Mouse (Mus musculus) left cerebral cortex, postnatal 25 days (tissue): ENCODE results near the gene Efemp2. TPM values are rescaled to one million over a fixed set of nuclear protein-coding genes. Genes with fewer than 3 reads are reported as not detected.
A peak's percentile ranks its signal among the peaks of the same experiment; 100 is the strongest.

Experiments used
- DNase-seq, 2 experiments: peaks; one replicate each; pipeline ENCODE4 v3.0.0; 2022; ENCODE audit warnings: low spot score in 2 of 2, mixed read lengths in 1 of 2
- intact Hi-C: fragments of 180-260 bp; cut with DNase I; formaldehyde crosslinking; loops from one replicate; pipeline ENCODE4 v1.15.1; 2025
- total RNA-seq, 2 experiments: library from RNA; stranded (reverse); gene quantifications; 2 replicates each; pipeline ENCODE4 v1.2.3; 2021

The Efemp2 gene
- 10 to 100 TPM; 15.2 to 16.4 TPM for total RNA-seq

DNA sequence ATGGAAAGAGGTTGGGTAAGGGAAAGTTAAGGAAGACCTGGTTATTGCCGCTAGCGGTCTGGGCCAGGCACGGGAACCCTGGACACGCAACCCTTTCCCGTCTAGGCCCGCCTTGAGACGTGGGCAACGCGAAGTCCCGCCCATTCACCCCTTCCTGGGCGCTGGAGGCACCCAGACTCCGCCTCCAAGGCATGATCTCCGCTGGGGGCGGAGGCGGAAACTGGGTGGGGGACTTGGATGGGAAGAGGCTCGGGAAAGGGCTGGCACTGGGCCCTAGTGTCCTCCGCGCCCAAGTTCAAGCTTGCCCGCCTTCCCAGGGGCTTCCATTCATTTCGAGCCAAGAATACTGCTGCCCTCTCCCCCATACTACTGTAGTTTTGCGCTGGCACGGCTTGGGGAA is at the start of gene Efemp2:
Efemp2 (plus strand) TSS at position 235 of the 400 bp plus-strand sequence.
- intact Hi-C loops = loop anchor here (2.0 kb wide), 1 partner anchor 15 kb away; the partner anchor contains the start of gene Mus81
- DNase-seq = peak; percentile 63 to 65

- DNase-seq = peak in 1 of 2 experiments; percentile 36
Measured at GRCm38 (mm10) chr19:5424092-5424781, 49.5 kb upstream of the Efemp2 start.

DNA sequence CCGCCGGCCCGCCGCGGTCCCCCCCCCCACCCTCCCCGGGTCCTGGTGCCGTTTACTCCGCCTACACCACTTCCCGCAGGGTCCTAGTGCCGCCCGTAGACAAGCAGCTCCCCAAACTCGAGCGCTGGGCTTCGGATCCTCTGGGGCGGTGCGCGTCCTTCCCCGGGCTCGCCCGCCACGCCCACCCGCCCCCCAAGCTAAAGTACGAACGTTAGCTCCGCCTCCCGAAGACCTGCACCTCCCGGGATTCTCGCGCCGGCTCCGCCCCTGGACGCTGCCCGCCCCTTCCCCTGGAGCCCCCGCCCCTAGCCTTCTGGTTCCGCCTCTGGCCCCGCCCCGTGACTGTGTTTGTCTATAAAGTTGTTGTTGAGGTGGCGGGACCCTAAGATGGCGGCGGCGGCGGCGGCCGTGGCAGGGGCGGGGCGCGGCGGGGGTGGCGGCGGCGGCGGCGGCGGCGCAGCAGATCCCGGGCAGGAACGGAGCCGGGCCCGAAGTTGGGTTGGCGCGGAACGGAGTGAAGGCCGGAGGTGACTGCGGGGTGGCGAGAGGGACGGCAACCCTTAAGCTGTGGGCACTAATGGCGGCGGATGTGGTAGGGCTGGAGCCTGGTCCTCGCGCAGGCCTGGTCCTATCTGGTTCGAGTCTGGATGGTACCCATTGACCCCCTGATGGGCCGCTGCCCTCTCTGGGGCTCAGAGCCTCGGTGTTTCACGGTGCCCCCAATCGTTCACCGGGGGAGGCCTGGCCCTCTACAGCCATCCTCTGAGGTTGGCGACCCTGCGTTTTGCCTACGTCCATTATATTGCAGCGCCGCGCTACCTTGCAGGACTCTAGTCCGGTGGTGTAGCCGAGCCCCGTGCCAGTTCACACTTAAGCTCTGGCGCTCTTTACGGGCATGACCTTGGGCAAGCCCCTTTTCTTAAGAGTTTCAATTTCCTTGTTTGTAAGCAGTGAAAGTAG is 48.7 kb upstream of the Efemp2 start, which contains the start of the genes Drap1 and AI837181:
Drap1 (minus strand) TSS at position 198 of the 960 bp plus-strand sequence.
AI837181 (plus strand) TSS at position 363 of the 960 bp plus-strand sequence.
- DNase-seq = peak; percentile 92 to 95
- intact Hi-C loops = loop anchor here (1.0 to 2.0 kb wide), 4 partner anchors 32 to 64 kb away; partner anchors contain the start of genes Ccdc85b, Eif1ad, Mus81 and Sart1

More at GRCm38 (mm10) chr19:5424092-5424781, 49.5 kb upstream of the Efemp2 start:
- intact Hi-C loops = loop anchor here (1.0 to 2.0 kb wide), 3 partner anchors 36 to 65 kb away; partner anchors contain the start of genes Eif1ad, Mus81 and Sart1

DNA sequence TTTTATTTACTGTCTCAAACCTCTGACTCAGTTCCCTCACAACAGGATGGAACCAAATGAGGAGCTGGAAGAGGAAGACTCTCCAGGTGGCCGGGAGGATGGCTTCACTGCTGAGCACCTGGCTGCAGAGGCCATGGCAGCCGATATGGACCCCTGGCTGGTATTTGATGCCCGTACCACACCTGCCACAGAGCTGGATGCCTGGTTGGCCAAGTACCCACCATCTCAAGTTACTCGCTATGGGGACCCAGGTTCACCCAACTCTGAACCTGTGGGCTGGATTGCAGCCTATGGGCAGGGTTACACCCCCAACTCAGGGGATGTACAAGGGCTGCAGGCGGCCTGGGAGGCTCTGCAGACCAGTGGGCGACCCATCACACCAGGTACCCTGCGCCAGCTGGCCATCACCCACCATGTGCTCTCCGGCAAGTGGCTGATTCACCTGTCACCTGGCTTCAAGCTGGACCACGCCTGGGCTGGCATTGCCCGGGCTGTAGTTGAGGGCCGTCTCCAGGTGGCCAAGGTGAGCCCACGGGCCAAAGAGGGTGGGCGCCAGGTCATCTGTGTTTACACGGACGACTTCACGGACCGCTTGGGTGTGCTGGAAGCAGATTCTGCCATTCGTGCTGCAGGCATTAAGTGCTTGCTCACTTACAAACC is 47.7 kb upstream of the Efemp2 start:
- no peak for DNase-seq
- intact Hi-C loops = loop anchor here (1.0 to 2.0 kb wide), 2 partner anchors 31 to 63 kb away; partner anchors contain the start of genes Ccdc85b and Mus81

- no peak for DNase-seq
- intact Hi-C loops = no loop called here
Measured at GRCm38 (mm10) chr19:5426640-5427290, 47.0 kb upstream of the Efemp2 start.

GRCm38 (mm10) chr19:5428083-5428482 is 45.7 kb upstream of the Efemp2 start:
- DNase-seq = no peak
- intact Hi-C loops = no loop called here

GRCm38 (mm10) chr19:5429219-5429618 is 44.5 kb upstream of the Efemp2 start:
- intact Hi-C loops = no loop called here
- DNase-seq = no peak

- peak in 1 of 2 experiments; percentile 32 for DNase-seq
- intact Hi-C loops = loop anchor here (10.0 kb wide), 1 partner anchor 155 kb away; no protein-coding TSS in a partner anchor
Measured at GRCm38 (mm10) chr19:5429806-5430205, 43.9 kb upstream of the Efemp2 start.

- DNase-seq = no peak
- intact Hi-C loops = loop anchor here (10.0 kb wide), 1 partner anchor 154 kb away; no protein-coding TSS in a partner anchor
Measured at GRCm38 (mm10) chr19:5430408-5430807, 43.3 kb upstream of the Efemp2 start.

GRCm38 (mm10) chr19:5431911-5432464 is 41.8 kb upstream of the Efemp2 start:
- intact Hi-C loops = loop anchor here (10.0 kb wide), 1 partner anchor 153 kb away; no protein-coding TSS in a partner anchor
- DNase-seq = no peak

DNA sequence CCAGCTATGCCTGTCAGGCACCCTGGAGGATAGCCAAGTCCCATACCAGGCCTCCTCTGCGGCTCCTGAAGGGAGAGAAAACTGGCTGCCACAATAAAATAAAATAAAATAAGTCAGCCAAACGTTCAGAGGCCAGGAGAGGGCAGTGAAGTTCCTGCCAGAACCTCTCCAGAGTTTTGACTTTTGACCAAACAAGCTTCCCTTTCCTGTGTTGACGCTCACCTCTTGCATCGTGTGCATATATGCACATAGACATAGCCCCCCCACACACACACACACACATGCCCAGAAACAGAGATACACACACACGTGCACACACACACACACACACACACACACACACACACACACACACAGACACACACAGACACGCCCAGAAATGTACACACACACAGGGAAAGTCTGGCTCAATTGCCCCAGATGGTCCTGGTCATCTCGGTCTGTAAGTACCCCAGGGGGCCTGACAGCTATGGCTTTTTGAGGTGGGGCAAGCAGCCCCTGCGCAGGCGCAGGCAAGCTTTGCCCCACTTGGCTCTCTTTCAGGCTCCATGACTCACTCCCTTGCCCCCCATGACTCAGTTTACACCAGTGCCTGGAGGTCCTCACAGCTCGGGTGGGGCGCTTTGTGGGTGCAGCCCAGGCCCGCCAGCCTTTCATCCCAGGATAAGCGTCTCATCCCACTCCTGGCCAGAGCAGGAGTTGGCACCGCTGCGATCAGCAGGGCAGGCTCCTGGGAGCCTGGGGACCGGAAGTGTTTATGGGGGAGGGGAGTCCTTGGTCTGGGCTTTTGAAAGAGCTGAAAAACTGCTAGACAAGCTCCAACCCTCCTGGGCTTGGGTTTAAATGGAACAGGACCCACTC is 40.5 kb upstream of the Efemp2 start:
- intact Hi-C loops = loop anchor here (10.0 kb wide), 1 partner anchor 152 kb away; no protein-coding TSS in a partner anchor
- DNase-seq = no peak

- intact Hi-C loops = loop anchor here (10.0 kb wide), 1 partner anchor 151 kb away; no protein-coding TSS in a partner anchor
- DNase-seq = no peak
Measured at GRCm38 (mm10) chr19:5433951-5434350, 39.8 kb upstream of the Efemp2 start.

DNA sequence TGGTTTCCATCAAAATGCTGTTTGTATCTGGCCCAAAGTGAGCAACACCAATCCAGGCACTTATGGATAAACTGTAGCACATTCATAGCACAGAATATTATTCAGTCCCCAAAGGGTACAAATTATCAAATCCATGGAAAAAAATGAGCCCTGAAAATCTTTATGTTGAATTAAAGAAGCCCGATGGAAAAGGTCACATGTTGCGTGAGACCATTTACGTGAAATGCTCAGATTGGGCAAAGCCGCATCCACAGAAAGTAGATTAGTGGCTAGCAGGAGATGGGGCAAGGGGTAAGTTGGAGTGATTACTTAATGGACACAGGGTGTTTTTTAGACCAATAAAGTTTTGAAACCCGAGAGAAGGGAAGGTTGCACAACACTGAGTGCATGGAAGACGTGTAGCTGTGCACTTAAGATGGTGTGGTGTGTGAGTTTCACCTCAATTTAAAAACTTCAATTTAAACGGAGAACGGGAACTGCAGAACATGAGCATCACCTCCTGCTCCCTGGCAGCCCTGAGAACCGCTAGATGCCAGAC is 29.3 kb upstream of the Efemp2 start:
- no peak for DNase-seq
- intact Hi-C loops = no loop called here

GRCm38 (mm10) chr19:5444954-5445353 is 28.8 kb upstream of the Efemp2 start:
- no peak for DNase-seq
- intact Hi-C loops = no loop called here

- intact Hi-C loops = no loop called here
- no peak for DNase-seq
Measured at GRCm38 (mm10) chr19:5445747-5446146, 28.0 kb upstream of the Efemp2 start.

GRCm38 (mm10) chr19:5447515-5448353 is 26.0 kb upstream of the Efemp2 start, which contains the start of gene Fosl1:
Fosl1 (plus strand) TSS chr19:5447547.
- intact Hi-C loops = no loop called here
- DNase-seq = peak; percentile 67 to 78
